Mouse (Mus musculus) v-Abl transformed pro-B cells (cell line): Measurements from ENCODE around the gene Ctps.

Source experiments
- in situ Hi-C, 2 experiments: fragments of 400-800 bp; cut with MboI; formaldehyde crosslinking; loops; one replicate each; pipeline ENCODE4 v1.15.1; 2025; ENCODE audit not compliant: unreplicated experiment in 2 of 2

Ctps gene

DNA sequence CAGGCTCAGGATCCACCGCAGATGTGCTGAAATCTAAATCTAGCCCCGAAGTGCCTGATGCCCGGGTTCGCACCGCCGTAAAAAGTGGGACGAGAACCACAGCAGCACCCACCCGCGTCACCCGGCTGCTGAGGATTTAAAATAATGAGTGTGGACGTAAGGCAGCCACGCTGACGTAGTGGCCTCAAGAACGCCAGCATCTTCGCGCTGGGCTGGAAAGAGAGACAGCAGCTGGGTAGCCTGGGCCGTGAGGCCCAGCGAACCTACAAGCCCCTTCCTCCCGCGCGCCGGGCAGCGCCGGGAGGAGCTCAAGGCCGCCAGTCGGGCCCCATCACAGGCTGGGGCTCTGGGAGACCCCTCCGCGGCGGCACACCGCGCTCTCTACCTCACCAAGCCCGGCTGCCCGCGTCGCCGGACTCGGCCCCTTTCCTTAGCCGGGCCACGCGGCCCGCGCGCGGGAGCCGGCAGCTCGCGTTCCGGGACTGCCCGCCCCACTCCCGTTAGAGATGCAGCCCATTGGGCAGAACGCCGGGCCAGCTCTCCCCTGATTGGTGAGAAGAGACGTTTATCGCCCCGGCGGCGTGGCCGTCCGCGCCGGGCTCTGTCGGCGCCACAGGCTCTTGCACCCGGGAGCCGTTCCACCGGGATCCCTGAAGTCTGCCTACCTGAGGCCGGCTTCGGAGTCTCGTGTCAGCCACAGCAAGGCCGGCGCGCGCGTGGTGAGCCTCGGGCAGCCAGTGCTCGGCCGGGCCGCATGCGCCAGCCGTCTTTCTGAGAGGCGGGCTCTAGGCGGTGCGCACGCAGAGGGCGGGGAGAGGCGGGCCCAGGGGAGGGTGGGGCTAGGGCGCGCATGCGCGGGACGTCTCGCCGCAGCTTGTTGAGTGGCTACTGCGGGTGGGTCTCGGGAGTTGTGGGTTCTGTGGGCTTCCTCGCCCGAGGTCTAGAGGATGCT lies at the start of gene Ctps:
TSS of gene Ctps (minus strand) at position 791 of the 952 bp plus-strand sequence.
- in situ Hi-C loops: no loop called here

GRCm38 (mm10) chr4:120616199-120617025 lies 46.3 kb upstream of the Ctps start:
- in situ Hi-C loops: no loop called here

DNA sequence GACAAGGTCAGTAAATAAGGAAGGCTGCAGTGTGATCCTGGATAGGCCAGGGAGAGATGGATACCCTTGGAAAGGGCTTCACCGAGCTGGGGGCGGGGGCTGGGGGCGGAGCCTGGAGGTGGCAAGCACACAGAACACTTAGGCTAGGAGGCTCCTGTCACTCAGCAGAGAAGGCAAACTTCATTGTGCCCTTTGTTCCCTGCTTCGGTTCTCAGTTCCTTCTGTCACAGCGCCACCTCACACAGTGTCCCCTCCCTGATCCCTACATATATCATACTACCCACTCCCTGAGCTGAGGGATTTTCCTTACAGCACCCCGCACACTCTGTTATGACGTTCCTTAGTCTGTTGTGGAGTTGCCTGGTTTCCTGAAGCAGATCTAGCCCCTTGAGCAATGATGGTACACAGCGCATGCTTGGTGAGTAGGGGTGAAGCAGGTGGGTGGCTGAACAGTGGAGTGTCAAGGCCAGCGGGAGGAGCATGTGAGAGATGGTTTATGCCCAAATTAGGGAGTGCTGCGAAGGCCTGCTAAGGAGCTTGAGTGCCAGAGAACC lies 45.5 kb upstream of the Ctps start:
- in situ Hi-C loops: no loop called here

GRCm38 (mm10) chr4:120614644-120615043 lies 44.6 kb upstream of the Ctps start:
- in situ Hi-C loops: no loop called here

DNA sequence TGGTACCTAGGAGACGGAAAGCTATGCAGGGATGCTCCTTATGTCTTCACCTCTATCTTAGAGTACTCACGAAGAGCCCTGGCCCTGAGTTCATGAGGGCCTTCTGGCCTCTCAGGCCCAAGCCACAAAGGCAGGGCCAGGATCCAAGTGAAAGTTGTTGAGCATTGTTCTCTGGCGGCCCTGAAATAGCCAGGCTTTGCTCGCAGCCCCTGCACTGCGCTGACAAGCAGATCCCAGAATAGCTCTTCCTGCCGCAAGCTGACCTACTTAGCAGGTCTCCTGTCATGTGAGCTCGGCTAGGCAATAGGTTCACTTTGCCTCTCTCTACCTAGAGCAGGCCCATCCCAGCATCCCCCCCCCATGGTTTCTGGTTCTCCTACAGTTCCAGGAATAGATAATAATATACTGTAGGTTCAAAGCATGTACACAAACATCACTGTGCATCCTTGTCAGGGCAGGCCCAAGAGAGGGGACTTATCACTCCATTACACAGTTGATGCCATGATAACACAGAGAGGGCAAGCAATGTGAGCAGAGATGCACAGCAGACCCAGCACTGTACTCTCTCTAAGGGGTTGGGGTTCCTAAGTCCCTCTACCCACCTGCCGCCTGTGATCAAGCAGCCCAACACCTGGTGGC lies 43.7 kb upstream of the Ctps start:
- in situ Hi-C loops: no loop called here

GRCm38 (mm10) chr4:120612304-120613080 lies 42.4 kb upstream of the Ctps start:
- in situ Hi-C loops: no loop called here

DNA sequence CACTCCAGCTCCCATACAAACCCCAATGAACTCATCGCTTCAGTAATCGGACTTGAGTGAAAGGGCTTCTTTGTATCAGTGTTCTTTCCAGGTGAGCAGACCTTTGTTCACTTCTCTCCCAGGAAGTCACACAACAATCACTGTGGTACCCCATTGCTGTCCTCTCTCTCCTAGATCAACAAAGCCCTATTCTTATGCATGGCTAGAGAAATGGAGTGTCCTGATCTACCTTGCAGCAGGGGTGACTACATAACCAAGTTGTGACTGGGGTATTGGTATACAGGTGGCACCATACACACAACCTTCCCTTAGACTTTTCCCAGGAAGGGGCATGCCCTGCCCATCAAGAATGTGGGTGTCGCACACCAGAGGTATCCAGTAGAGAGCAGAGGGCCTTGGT lies 40.9 kb upstream of the Ctps start:
- in situ Hi-C loops: no loop called here

- in situ Hi-C loops: no loop called here
Measured at GRCm38 (mm10) chr4:120606941-120607340, 36.9 kb upstream of the Ctps start.

DNA sequence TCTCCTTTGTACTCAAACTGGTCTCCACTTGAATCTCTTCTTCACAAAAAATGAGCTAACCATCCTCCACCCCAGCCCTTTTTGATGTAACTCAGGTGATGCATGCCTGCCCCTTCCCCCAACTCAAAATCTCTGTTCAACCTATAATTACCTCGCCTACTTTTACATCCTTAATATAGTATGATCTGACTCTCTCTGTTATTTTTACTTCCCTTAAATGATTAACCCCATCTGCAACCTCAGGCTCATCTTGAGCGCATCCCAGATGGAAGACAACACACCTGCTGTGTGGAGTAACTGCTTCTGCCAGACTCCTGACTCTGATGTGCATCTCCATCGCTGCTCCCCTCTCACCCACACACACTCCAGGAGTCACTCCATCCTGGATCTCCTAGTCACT lies 32.6 kb upstream of the Ctps start:
- in situ Hi-C loops: no loop called here

DNA sequence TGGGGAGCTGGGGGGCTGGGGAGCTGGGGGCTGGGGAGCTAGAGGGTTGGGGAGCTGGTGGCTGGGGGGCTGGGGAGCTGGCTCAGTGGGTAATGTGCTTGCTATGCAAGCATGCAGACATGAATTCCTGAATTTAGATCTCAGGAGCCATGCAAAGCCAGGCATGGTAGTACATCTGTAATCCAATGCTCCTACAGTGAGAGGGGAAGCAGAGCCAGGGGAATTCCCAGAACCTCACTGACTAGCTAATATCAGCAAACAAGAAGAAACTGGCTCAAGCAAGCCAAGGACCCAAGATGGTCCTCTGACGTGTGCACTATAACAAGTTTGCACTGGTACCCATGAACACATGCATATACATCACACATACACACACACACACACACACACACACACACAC lies 31.7 kb upstream of the Ctps start:
- in situ Hi-C loops: no loop called here

DNA sequence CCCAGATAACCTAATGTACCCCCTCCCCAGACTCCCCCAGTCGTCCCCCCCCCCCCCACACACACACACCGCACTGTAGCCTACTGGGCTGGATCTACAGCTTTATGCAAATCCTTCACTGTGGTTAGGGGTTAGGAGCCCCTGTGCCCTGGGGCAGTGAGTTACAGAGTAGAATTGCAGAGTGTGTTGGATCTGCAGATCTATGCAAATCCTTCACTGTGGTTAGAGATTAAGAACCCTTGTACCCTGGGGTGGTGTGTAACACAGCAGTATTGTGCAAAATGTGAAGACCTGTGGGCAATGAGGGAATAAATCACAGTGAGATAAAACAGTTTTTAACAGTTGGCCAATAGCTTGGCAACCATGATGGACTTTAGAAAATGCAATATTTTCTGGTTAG lies 28.8 kb upstream of the Ctps start:
- in situ Hi-C loops: loop anchor here (10.0 to 25.0 kb wide), 3 partner anchors 286 to 638 kb away; partner anchors contain the start of gene Col9a2 (in 1 of the 2)

GRCm38 (mm10) chr4:120596210-120596609 lies 26.1 kb upstream of the Ctps start:
- in situ Hi-C loops: loop anchor here (10.0 to 25.0 kb wide), 3 partner anchors 289 to 641 kb away; partner anchors contain the start of gene Col9a2 (in 1 of the 2)

GRCm38 (mm10) chr4:120590973-120591372 lies 20.9 kb upstream of the Ctps start:
- in situ Hi-C loops: loop anchor here (5.0 to 25.0 kb wide), 5 partner anchors 91 to 646 kb away; partner anchors contain the start of gene Col9a2 (in 1 of the 2)

DNA sequence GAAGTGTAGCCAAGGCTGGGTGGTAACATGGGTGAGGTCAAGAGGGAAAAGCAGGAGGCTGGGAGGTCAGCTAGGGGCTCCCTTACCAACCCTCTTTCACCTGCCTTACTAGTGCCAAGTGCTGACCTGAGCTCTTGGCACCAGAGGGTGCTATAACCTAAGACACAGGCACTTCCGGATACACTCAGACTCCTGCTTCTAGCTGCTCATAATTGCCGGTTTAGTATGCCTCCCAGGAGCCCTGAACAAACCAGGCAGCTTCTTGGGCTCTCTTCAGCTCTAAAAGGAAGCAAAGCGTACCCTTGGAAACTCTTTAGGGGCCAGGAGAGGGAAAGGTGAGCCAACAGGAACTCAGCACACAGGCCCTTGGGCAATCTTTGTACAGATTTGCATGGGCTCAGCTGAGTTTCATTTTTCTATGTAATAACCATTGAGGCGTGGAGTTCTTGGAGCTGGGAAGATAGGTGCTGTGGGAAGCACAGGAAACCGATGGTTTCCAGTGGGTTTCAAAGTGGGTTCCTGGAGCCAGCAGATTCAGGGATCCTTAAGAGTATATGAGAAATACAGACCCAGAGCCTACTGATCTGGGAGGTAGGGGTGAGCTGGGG lies 19.8 kb upstream of the Ctps start:
- in situ Hi-C loops: loop anchor here (5.0 to 25.0 kb wide), 8 partner anchors 92 to 647 kb away; partner anchors contain the start of genes Col9a2 (in 1 of the 2) and Scmh1 (in 1 of the 2)

DNA sequence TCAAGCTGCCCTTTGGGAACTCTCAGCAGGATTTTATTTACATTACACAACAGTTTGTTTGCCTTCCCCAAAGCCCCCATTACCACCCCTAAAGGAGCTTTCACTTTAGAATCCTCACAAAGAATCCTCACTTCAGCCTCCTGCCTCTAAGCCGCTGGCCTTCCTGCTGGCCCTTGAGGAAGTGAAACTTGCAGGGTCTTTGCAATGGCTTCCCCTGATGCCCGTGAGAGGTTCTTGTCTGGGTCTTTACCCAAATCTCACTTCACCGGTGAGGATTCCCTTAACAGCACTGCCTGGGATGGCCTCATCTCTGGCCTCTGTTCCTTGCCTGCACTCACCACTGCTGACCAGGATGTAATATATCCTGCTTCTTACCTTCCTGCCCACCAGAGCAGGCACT lies 19.0 kb upstream of the Ctps start:
- in situ Hi-C loops: loop anchor here (10.0 to 25.0 kb wide), 5 partner anchors 184 to 648 kb away; partner anchors contain the start of genes Col9a2 (in 1 of the 2) and Scmh1 (in 1 of the 2)

- in situ Hi-C loops: loop anchor here (10.0 to 25.0 kb wide), 5 partner anchors 184 to 649 kb away; partner anchors contain the start of genes Col9a2 (in 1 of the 2) and Scmh1 (in 1 of the 2)
Measured at GRCm38 (mm10) chr4:120588445-120588844, 18.4 kb upstream of the Ctps start, which contains the start of gene Gm8439. Gm8439 (plus strand) TSS chr4:120588745.

- in situ Hi-C loops: loop anchor here (10.0 to 25.0 kb wide), 5 partner anchors 182 to 650 kb away; partner anchors contain the start of genes Col9a2 (in 1 of the 2) and Scmh1 (in 1 of the 2)
Measured at GRCm38 (mm10) chr4:120586986-120587385, 16.9 kb upstream of the Ctps start.

DNA sequence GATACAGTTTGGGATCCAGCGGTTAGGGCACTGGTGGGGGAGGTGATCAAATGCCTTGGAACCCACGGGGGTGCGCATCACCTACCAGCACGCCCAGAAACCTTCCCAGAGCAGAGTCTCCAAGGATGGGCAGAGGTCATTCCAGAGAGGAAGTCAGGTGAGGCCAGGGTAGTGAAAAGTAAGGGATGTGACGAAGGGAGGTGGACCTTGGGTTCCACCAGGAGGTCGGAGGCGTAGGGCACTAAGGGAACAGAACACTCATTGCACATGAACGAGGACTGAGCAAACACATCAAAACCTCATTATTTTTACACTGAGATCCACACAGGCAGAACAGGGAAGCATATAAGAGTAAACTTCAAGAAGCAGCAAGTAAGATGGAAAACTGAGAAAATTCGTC lies 11.6 kb upstream of the Ctps start:
- in situ Hi-C loops: loop anchor here (10.0 to 25.0 kb wide), 5 partner anchors 177 to 656 kb away; partner anchors contain the start of genes Col9a2 (in 1 of the 2) and Scmh1 (in 1 of the 2)
